In genomic region chr17:8620346-8620745, GRCm38 (mm10) we compare ENCODE assay signal across 32 mouse cellular contexts. TPM values are rescaled to one million over a fixed set of nuclear protein-coding genes. Genes with fewer than 3 reads are reported as not detected.
DNase-seq lines count a peak whose midpoint lies in the region; ATAC-seq and TF ChIP-seq lines count a peak whose summit lies in the region.
"Had no signal": no experiment of that assay in that cellular context is flagged by ENCODE, and none has a peak within 500 bp of the region (broad histone marks: within the 10 kb centered on the region; RNA-seq: fewer than 3 reads in every experiment).

No protein-coding gene starts in this region.

- ATAC-seq in lung, embryonic 14.5 days (ENCODE audit: insufficient read depth): no peak
- ATAC-seq in lung, postnatal 0 days: no peak
- no peak for ATAC-seq in stomach, postnatal 0 days (ENCODE audit: low FRiP score, low TSS enrichment)
- ATAC-seq: CD4-positive, CD25-positive, alpha-beta regulatory T cell, adult 4 months; forebrain, embryonic 15.5 days; hindbrain, postnatal 0 days; inflammation-experienced regulatory T-cells, adult 6 months had no signal

- no peaks in the 10 kb centered on the region for H3K9me3 ChIP-seq in lung, embryonic 14.5 days (ENCODE audit: low read depth, low read length)
- no peaks in the 10 kb centered on the region for H3K9me3 ChIP-seq in lung, postnatal 0 days (ENCODE audit: low read length)
- H3K9me3 ChIP-seq in stomach, postnatal 0 days (ENCODE audit: control insufficient read depth, low read length): no peaks in the 10 kb centered on the region
- H3K9me3 ChIP-seq: embryonic facial prominence, embryonic 10.5 days; embryonic facial prominence, embryonic 13.5 days; forebrain, embryonic 12.5 days; forebrain, embryonic 15.5 days had no signal

- intact Hi-C loops in heart, postnatal 25 days (cut with DNase I): no loop called here

- DNase-seq in heart, adult 11 months: peak; percentile 57
- DNase-seq in heart, postnatal 25 days (ENCODE audit: low spot score): no peak
- no peak for DNase-seq in lung, embryonic 14.5 days
- no peak for DNase-seq in lung, postnatal 0 days (ENCODE audit: low spot score)
- peak; percentile 7 for DNase-seq in stomach, postnatal 0 days (ENCODE audit: low spot score)
- no peak for DNase-seq in left cerebral cortex, adult 9 months (ENCODE audit: low spot score in 2 of 2)
- DNase-seq: adrenal gland, adult 2 months; adrenal gland, postnatal 14 days; cerebellum, adult 11-12 months; cerebellum, adult 8-10 months; embryo, embryonic 11 days; heart, postnatal 4 days had no signal

- no peaks in the 10 kb centered on the region for H3K36me3 ChIP-seq in lung, embryonic 14.5 days (ENCODE audit: insufficient read depth)
- no peaks in the 10 kb centered on the region for H3K36me3 ChIP-seq in lung, postnatal 0 days (ENCODE audit: insufficient read depth, low read length)
- no peaks in the 10 kb centered on the region for H3K36me3 ChIP-seq in stomach, postnatal 0 days (ENCODE audit: control insufficient read depth, insufficient read depth, low read length)
- H3K36me3 ChIP-seq: embryonic facial prominence, embryonic 10.5 days; embryonic facial prominence, embryonic 13.5 days; forebrain, embryonic 12.5 days; forebrain, embryonic 15.5 days had no signal

- no peak overlapping the region for H3K9ac ChIP-seq in lung, embryonic 14.5 days
- no peak overlapping the region for H3K9ac ChIP-seq in lung, postnatal 0 days (replicated peaks; ENCODE audit: low read depth)
- H3K9ac ChIP-seq in stomach, postnatal 0 days (ENCODE audit: low read length): no peak overlapping the region
- H3K9ac ChIP-seq: embryonic facial prominence, embryonic 13.5 days; forebrain, embryonic 12.5 days; forebrain, embryonic 15.5 days; hindbrain, embryonic 14.5 days had no signal

- 0 out of 2 replicates have a peak, but pooled peaks have one; percentile 3 for TF ChIP-seq CTCF in lung, embryonic 14.5 days (IDR thresholded peaks at IDR 0.05; ENCODE audit: low read depth)
- no peak for TF ChIP-seq CTCF in lung, postnatal 0 days (IDR thresholded peaks at IDR 0.05)
- TF ChIP-seq CTCF in stomach, postnatal 0 days (IDR thresholded peaks at IDR 0.05; ENCODE audit: low read depth): no peak

- H3K4me2 ChIP-seq in lung, embryonic 14.5 days: no peak overlapping the region
- no peak overlapping the region for H3K4me2 ChIP-seq in lung, postnatal 0 days (replicated peaks; ENCODE audit: low read depth, low read length)
- H3K4me2 ChIP-seq in stomach, postnatal 0 days (replicated peaks; ENCODE audit: low read depth): no peak overlapping the region
- H3K4me2 ChIP-seq: embryonic facial prominence, embryonic 13.5 days; forebrain, embryonic 12.5 days; forebrain, embryonic 15.5 days; heart, embryonic 11.5 days; hindbrain, embryonic 14.5 days had no signal

- no peak for TF ChIP-seq EP300 in lung, postnatal 0 days (IDR thresholded peaks at IDR 0.05)
- TF ChIP-seq EP300 in stomach, postnatal 0 days (optimal IDR thresholded peaks at IDR 0.05): no peak

- H3K27ac ChIP-seq in lung, embryonic 14.5 days (ENCODE audit: low read depth): no peak overlapping the region
- H3K27ac ChIP-seq in lung, postnatal 0 days (ENCODE audit: low read length): no peak overlapping the region
- H3K27ac ChIP-seq in stomach, postnatal 0 days (replicated peaks): no peak overlapping the region
- H3K27ac ChIP-seq: embryonic facial prominence, embryonic 10.5 days; embryonic facial prominence, embryonic 13.5 days; forebrain, embryonic 12.5 days; forebrain, embryonic 15.5 days; heart, adult 2 months; hindbrain, embryonic 14.5 days; hindbrain, postnatal 0 days had no signal

- no peak overlapping the region for H3K4me3 ChIP-seq in lung, embryonic 14.5 days (ENCODE audit: low read depth, low read length)
- H3K4me3 ChIP-seq in lung, postnatal 0 days (ENCODE audit: low read depth, low read length): no peak overlapping the region
- no peak overlapping the region for H3K4me3 ChIP-seq in stomach, postnatal 0 days (ENCODE audit: low read depth, low read length)
- H3K4me3 ChIP-seq: embryonic facial prominence, embryonic 10.5 days; embryonic facial prominence, embryonic 13.5 days; erythroblast, embryonic 14.5 days; forebrain, embryonic 12.5 days; forebrain, embryonic 15.5 days; heart, adult 2 months had no signal

- no peaks in the 10 kb centered on the region for H3K4me1 ChIP-seq in lung, embryonic 14.5 days (ENCODE audit: insufficient read depth)
- no peaks in the 10 kb centered on the region for H3K4me1 ChIP-seq in lung, postnatal 0 days (ENCODE audit: insufficient read depth, low read depth, low read length)
- H3K4me1 ChIP-seq in stomach, postnatal 0 days (replicated peaks; ENCODE audit: control insufficient read depth, insufficient read depth): no peaks in the 10 kb centered on the region

- WGBS in lung, embryonic 14.5 days: 39% methylated on average over 5 of the region's 5 CpGs
- 51% methylated on average over 5 of the region's 5 CpGs for WGBS in lung, postnatal 0 days
- WGBS in stomach, postnatal 0 days: 59% methylated on average over 5 of the region's 5 CpGs

- H3K27me3 ChIP-seq in lung, embryonic 14.5 days (ENCODE audit: insufficient read depth, low read length): no peaks in the 10 kb centered on the region
- H3K27me3 ChIP-seq in lung, postnatal 0 days (replicated peaks; ENCODE audit: insufficient read depth, low read length): no peaks in the 10 kb centered on the region
- H3K27me3 ChIP-seq in stomach, postnatal 0 days (ENCODE audit: control insufficient read depth, insufficient read depth, low read length): no peaks in the 10 kb centered on the region
- H3K27me3 ChIP-seq: embryonic facial prominence, embryonic 13.5 days; forebrain, embryonic 12.5 days; forebrain, embryonic 15.5 days had no signal

RNA-seq across cellular contexts. Expression of gene Gm17087, which starts 53.6 kb away (rescaled TPM):
- not detected for total RNA-seq in heart, postnatal 25 days (2021)
- not detected in 2 replicates for polyA plus RNA-seq in lung, embryonic 14.5 days (2014; fragmentation: Nextera tagmentation; extraction: Ambion mirVana)
- not detected in 2 replicates for polyA plus RNA-seq in lung, postnatal 0 days (2015; fragmentation: Nextera tagmentation; extraction: Ambion mirVana)
- not detected in 2 replicates for polyA plus RNA-seq in stomach, postnatal 0 days (2015; fragmentation: Nextera tagmentation; extraction: Ambion mirVana)
- total RNA-seq: adrenal gland, adult 2 months; adrenal gland, postnatal 14 days; adrenal gland, postnatal 4 days; gastrocnemius, adult 8-10 months; gastrocnemius, postnatal 25 days; heart, adult 2 months; heart, postnatal 4 days; hindbrain, postnatal 0 days; MEL had no signal
- polyA plus RNA-seq: adrenal gland, adult 2 months; C2C12; embryonic facial prominence, embryonic 10.5 days; embryonic facial prominence, embryonic 13.5 days; erythroblast, embryonic 14.5 days; forebrain, embryonic 12.5 days; forebrain, embryonic 15.5 days; gonadal fat pad, adult 2 months; heart, adult 2 months; heart, embryonic 11.5 days; heart, embryonic 14.5 days; heart, postnatal 0 days; hindbrain, embryonic 11.5 days; hindbrain, embryonic 14.5 days; hindbrain, postnatal 0 days had no signal

Comparison
In these comparisons a context has a peak if more than half of its experiments do, and no peak if none do; other contexts are left out.
1. DNase-seq: peak in heart, adult 11 months (single experiment) and stomach, postnatal 0 days (single experiment); none in heart, postnatal 25 days (single experiment), lung, embryonic 14.5 days (single experiment), lung, postnatal 0 days (single experiment) and left cerebral cortex, adult 9 months (0 of 2).